ENCODE assay signal across 12 mouse cellular contexts in genomic region chr12:91732729-91733448, GRCm38 (mm10). TPM values are rescaled to one million over a fixed set of nuclear protein-coding genes. Genes with fewer than 3 reads are reported as not detected.
DNase-seq lines count a peak whose midpoint lies in the region; ATAC-seq and TF ChIP-seq lines count a peak whose summit lies in the region.
"Had no signal": no experiment of that assay in that cellular context is flagged by ENCODE, and none has a peak within 500 bp of the region (broad histone marks: within the 10 kb centered on the region; RNA-seq: fewer than 3 reads in every experiment).

No protein-coding gene starts in this region.

- no peak overlapping the region for H3K9ac ChIP-seq in heart, embryonic 13.5 days
- H3K9ac ChIP-seq in heart, embryonic 12.5 days: no peak overlapping the region
- H3K9ac ChIP-seq in lung, postnatal 0 days (replicated peaks; ENCODE audit: low read depth): no peak overlapping the region
- no peak overlapping the region for H3K9ac ChIP-seq in forebrain, embryonic 16.5 days (replicated peaks; ENCODE audit: low read depth, low read length)
- H3K9ac ChIP-seq in midbrain, embryonic 15.5 days: no peak overlapping the region
- H3K9ac ChIP-seq: intestine, embryonic 15.5 days had no signal

- no peak overlapping the region for H3K4me2 ChIP-seq in heart, embryonic 13.5 days
- no peak overlapping the region for H3K4me2 ChIP-seq in heart, embryonic 12.5 days
- H3K4me2 ChIP-seq in lung, postnatal 0 days (replicated peaks; ENCODE audit: low read depth, low read length): no peak overlapping the region
- H3K4me2 ChIP-seq in forebrain, embryonic 16.5 days (ENCODE audit: low read length): no peak overlapping the region
- H3K4me2 ChIP-seq in midbrain, embryonic 15.5 days: no peak overlapping the region
- H3K4me2 ChIP-seq: intestine, embryonic 15.5 days had no signal

- no peaks in the 10 kb centered on the region for H3K36me3 ChIP-seq in heart, embryonic 13.5 days
- H3K36me3 ChIP-seq in heart, embryonic 12.5 days: no peaks in the 10 kb centered on the region
- H3K36me3 ChIP-seq in lung, postnatal 0 days (ENCODE audit: insufficient read depth, low read length): no peaks in the 10 kb centered on the region
- no peaks in the 10 kb centered on the region for H3K36me3 ChIP-seq in forebrain, embryonic 16.5 days (ENCODE audit: control insufficient read depth, insufficient read depth)
- no peaks in the 10 kb centered on the region for H3K36me3 ChIP-seq in midbrain, embryonic 15.5 days (replicated peaks)
- H3K36me3 ChIP-seq: intestine, embryonic 15.5 days had no signal

- no peak overlapping the region for H3K4me3 ChIP-seq in heart, embryonic 13.5 days
- H3K4me3 ChIP-seq in heart, embryonic 12.5 days: no peak overlapping the region
- H3K4me3 ChIP-seq in lung, postnatal 0 days (ENCODE audit: low read depth, low read length): no peak overlapping the region
- no peak overlapping the region for H3K4me3 ChIP-seq in forebrain, embryonic 16.5 days (replicated peaks; ENCODE audit: low read length)
- H3K4me3 ChIP-seq in midbrain, embryonic 15.5 days: no peak overlapping the region
- H3K4me3 ChIP-seq: intestine, embryonic 15.5 days had no signal

- H3K4me1 ChIP-seq in heart, embryonic 13.5 days: peaks cover 29% of the 10 kb centered on the region
- peaks cover 15% of the 10 kb centered on the region for H3K4me1 ChIP-seq in heart, embryonic 12.5 days (replicated peaks)
- H3K4me1 ChIP-seq in lung, postnatal 0 days (ENCODE audit: insufficient read depth, low read depth, low read length): no peaks in the 10 kb centered on the region
- H3K4me1 ChIP-seq in forebrain, embryonic 16.5 days (replicated peaks; ENCODE audit: control insufficient read depth, insufficient read depth, low read length): peaks cover 6% of the 10 kb centered on the region
- no peaks in the 10 kb centered on the region for H3K4me1 ChIP-seq in midbrain, embryonic 15.5 days
- H3K4me1 ChIP-seq: intestine, embryonic 15.5 days had no signal

- no peak for ATAC-seq in heart, embryonic 13.5 days (ENCODE audit: extremely low read depth, insufficient number of reproducible peaks, low FRiP score, low TSS enrichment)
- ATAC-seq in heart, embryonic 12.5 days (ENCODE audit: insufficient number of reproducible peaks, low FRiP score): no peak
- ATAC-seq in lung, postnatal 0 days: no peak
- peak; percentile 94 for ATAC-seq in forebrain, embryonic 16.5 days
- peak; percentile 78 for ATAC-seq in midbrain, embryonic 15.5 days (replicated peaks)
- ATAC-seq in erythroblast, adult 5-6 weeks (replicated peaks; ENCODE audit: low FRiP score, poor library complexity, severe bottlenecking): no peak
- ATAC-seq: intestine, embryonic 15.5 days had no signal

- no peak for TF ChIP-seq EP300 in lung, postnatal 0 days (IDR thresholded peaks at IDR 0.05)

- TF ChIP-seq CTCF in lung, postnatal 0 days (IDR thresholded peaks at IDR 0.05): peak; percentile 38

- H3K9me3 ChIP-seq in heart, embryonic 13.5 days: no peaks in the 10 kb centered on the region
- no peaks in the 10 kb centered on the region for H3K9me3 ChIP-seq in heart, embryonic 12.5 days (replicated peaks)
- H3K9me3 ChIP-seq in lung, postnatal 0 days (ENCODE audit: low read length): no peaks in the 10 kb centered on the region
- H3K9me3 ChIP-seq in forebrain, embryonic 16.5 days (ENCODE audit: control insufficient read depth, low read length): no peaks in the 10 kb centered on the region
- no peaks in the 10 kb centered on the region for H3K9me3 ChIP-seq in midbrain, embryonic 15.5 days
- H3K9me3 ChIP-seq: intestine, embryonic 15.5 days had no signal

- WGBS in heart, embryonic 13.5 days: 64% methylated on average over 6 of the region's 6 CpGs
- 72% methylated on average over 6 of the region's 6 CpGs for WGBS in heart, embryonic 12.5 days
- 72% methylated on average over 6 of the region's 6 CpGs for WGBS in lung, postnatal 0 days
- WGBS in forebrain, embryonic 16.5 days: 24% methylated on average over 6 of the region's 6 CpGs
- 72% methylated on average over 6 of the region's 6 CpGs for WGBS in midbrain, embryonic 15.5 days

- H3K27ac ChIP-seq in heart, embryonic 13.5 days (replicated peaks): 0 out of 2 replicates have a peak overlapping the region, but pooled peaks have one; percentile 10
- no peak overlapping the region for H3K27ac ChIP-seq in heart, embryonic 12.5 days (ENCODE audit: poor library complexity, severe bottlenecking)
- H3K27ac ChIP-seq in lung, postnatal 0 days (ENCODE audit: low read length): no peak overlapping the region
- no peak overlapping the region for H3K27ac ChIP-seq in forebrain, embryonic 16.5 days (ENCODE audit: low read length)
- no peak overlapping the region for H3K27ac ChIP-seq in midbrain, embryonic 15.5 days
- H3K27ac ChIP-seq: intestine, embryonic 15.5 days had no signal

- H3K27me3 ChIP-seq in heart, embryonic 13.5 days (replicated peaks): no peaks in the 10 kb centered on the region
- H3K27me3 ChIP-seq in heart, embryonic 12.5 days (replicated peaks): no peaks in the 10 kb centered on the region
- H3K27me3 ChIP-seq in lung, postnatal 0 days (replicated peaks; ENCODE audit: insufficient read depth, low read length): no peaks in the 10 kb centered on the region
- no peaks in the 10 kb centered on the region for H3K27me3 ChIP-seq in forebrain, embryonic 16.5 days (replicated peaks; ENCODE audit: control insufficient read depth, insufficient read depth, low read length)
- H3K27me3 ChIP-seq in midbrain, embryonic 15.5 days (replicated peaks): no peaks in the 10 kb centered on the region
- H3K27me3 ChIP-seq: CH12.LX; intestine, embryonic 15.5 days had no signal

- DNase-seq in lung, postnatal 0 days (ENCODE audit: low spot score): no peak
- no peak for DNase-seq in lung, postnatal 14 days
- DNase-seq in adipocyte (ENCODE audit: low spot score): no peak
- DNase-seq: gastrocnemius, postnatal 36 days; thymus, postnatal 25 days had no signal

RNA-seq across cellular contexts. Expression of gene Ston2, which starts 55.3 kb away (rescaled TPM):
- polyA plus RNA-seq in heart, embryonic 13.5 days (2015; fragmentation: Nextera tagmentation; extraction: Ambion mirVana): 4.0 and 4.3 TPM in 2 replicates
- polyA plus RNA-seq in heart, embryonic 12.5 days (2016; fragmentation: Nextera tagmentation; extraction: Ambion mirVana): 4.9 and 7.1 TPM in 2 replicates
- polyA plus RNA-seq in lung, postnatal 0 days (2015; fragmentation: Nextera tagmentation; extraction: Ambion mirVana): 6.2 and 6.8 TPM in 2 replicates
- polyA plus RNA-seq in forebrain, embryonic 16.5 days (2015; fragmentation: Nextera tagmentation; extraction: Ambion mirVana): 4.7 and 6.4 TPM in 2 replicates
- 5.5 and 6.8 TPM in 2 replicates for polyA plus RNA-seq in midbrain, embryonic 15.5 days (2015; fragmentation: Nextera tagmentation; extraction: Ambion mirVana)
- total RNA-seq in erythroblast, adult 5-6 weeks (2015; ENCODE audit: low replicate concordance): 0.58 and 1.5 TPM in 2 replicates
- total RNA-seq in erythroblast, adult 5-6 weeks (2017; ENCODE audit: low replicate concordance): 0.70 and 2.0 TPM in 2 replicates

Comparison
In these comparisons a context has a peak if more than half of its experiments do, and no peak if none do; other contexts are left out.
1. ATAC-seq: peak in forebrain, embryonic 16.5 days (single experiment) and midbrain, embryonic 15.5 days (single experiment); none in heart, embryonic 13.5 days (single experiment), heart, embryonic 12.5 days (single experiment), lung, postnatal 0 days (single experiment) and erythroblast, adult 5-6 weeks (single experiment).